Mouse (Mus musculus) CH12.LX (cell line): Measurements from ENCODE around the gene Fam198b. TPM values are rescaled to one million over a fixed set of nuclear protein-coding genes. Genes with fewer than 3 reads are reported as not detected.

Experiments
- DNase-seq: peaks from one replicate; pipeline ENCODE4 v3.0.0-alpha.2; 2013; ENCODE audit errors: extremely low read depth
- H3K27ac ChIP-seq: 2 replicates; pipeline ENCODE4 v1.5.1; 2012; ENCODE audit warnings: low read depth, mild to moderate bottlenecking, control low read depth, moderate library complexity; ENCODE audit not compliant: insufficient read depth
- H3K27me3 ChIP-seq: replicated peaks from 2 replicates; pipeline ENCODE3; 2012; ENCODE audit warnings: inconsistent platforms
- H3K36me3 ChIP-seq, 2 experiments: replicated peaks in 1 of 2; 2 replicates each; pipeline versions ENCODE3 to v1.6.1; 2012; ENCODE audit warnings: inconsistent platforms in 1 of 2, low read length in 1 of 2, mild to moderate bottlenecking in 1 of 2, mixed read lengths in 1 of 2, moderate library complexity in 1 of 2; ENCODE audit not compliant: control insufficient read depth in 1 of 2, insufficient read depth in 1 of 2
- H3K4me1 ChIP-seq, 2 experiments: 2 replicates each; pipeline ENCODE4 v1.6.1; 2012; ENCODE audit warnings: inconsistent platforms in 1 of 2, moderate library complexity in 1 of 2; ENCODE audit not compliant: insufficient read depth in 2 of 2, control insufficient read depth in 1 of 2
- H3K4me2 ChIP-seq: 2 replicates; pipeline ENCODE4 v1.6.1; 2012; ENCODE audit warnings: low read depth, mild to moderate bottlenecking, control low read depth; ENCODE audit not compliant: poor library complexity, insufficient read depth, severe bottlenecking
- H3K4me3 ChIP-seq, 3 experiments: fragments of 150-350 bp in 1 of 3; sonication (generic) in 1 of 3; replicated peaks in 1 of 3; 2 replicates each; pipeline versions ENCODE3 to v1.5.1; 2011 to 2012; ENCODE audit warnings: low read depth in 2 of 3, low read length in 2 of 3, mild to moderate bottlenecking in 2 of 3, moderate library complexity in 2 of 3, control low read depth in 1 of 3, improper control_type of control experiment in 1 of 3, inconsistent platforms in 1 of 3, mixed read lengths in 1 of 3; ENCODE audit not compliant: poor library complexity in 1 of 3
- H3K79me2 ChIP-seq: replicated peaks from 2 replicates; pipeline ENCODE4 v1.6.1; 2012; ENCODE audit warnings: mild to moderate bottlenecking, moderate library complexity; ENCODE audit not compliant: control insufficient read depth, poor library complexity, insufficient read depth, severe bottlenecking; ENCODE audit errors: extremely low read depth
- H3K9ac ChIP-seq: 2 replicates; pipeline ENCODE4 v1.6.1; 2012; ENCODE audit warnings: low read depth, mild to moderate bottlenecking, control low read depth, moderate library complexity; ENCODE audit not compliant: insufficient read depth
- H3K9me3 ChIP-seq: replicated peaks from 2 replicates; pipeline ENCODE3; 2012; ENCODE audit warnings: low read length, inconsistent platforms, mixed read lengths
- CHD1 ChIP-seq: IDR thresholded peaks from 2 replicates; pipeline ENCODE4 v1.6.1; 2012; ENCODE audit warnings: low read depth, low read length, improper control_type of control experiment, inconsistent platforms
- CHD2 ChIP-seq: IDR thresholded peaks from 2 replicates; pipeline ENCODE4 v1.6.1; 2011; ENCODE audit warnings: low read length, improper control_type of control experiment
- CTCF ChIP-seq, 2 experiments: IDR thresholded peaks in 1 of 2; conservative IDR thresholded peaks in 1 of 2; 2 replicates each; pipeline ENCODE4 v1.5.1; 2011 to 2012; ENCODE audit warnings: low read depth in 2 of 2, low read length in 2 of 2, improper control_type of control experiment in 1 of 2, inconsistent platforms in 1 of 2, mild to moderate bottlenecking in 1 of 2, moderate library complexity in 1 of 2
- E2F4 ChIP-seq: IDR thresholded peaks from 2 replicates; pipeline ENCODE4 v1.6.1; 2011; ENCODE audit warnings: low read depth, low read length, improper control_type of control experiment; ENCODE audit not compliant: insufficient replicate concordance
- ELF1 ChIP-seq: IDR thresholded peaks from 2 replicates; pipeline ENCODE4 v1.6.1; 2014; ENCODE audit warnings: low read depth, mild to moderate bottlenecking, inconsistent platforms, low read length, improper control_type of control experiment
- EP300 ChIP-seq: IDR thresholded peaks from 2 replicates; pipeline ENCODE4 v1.6.1; 2011; ENCODE audit warnings: low read length, improper control_type of control experiment
- ETS1 ChIP-seq: conservative IDR thresholded peaks from 2 replicates; pipeline ENCODE4 v1.6.1; 2012; ENCODE audit warnings: low read depth, mild to moderate bottlenecking, inconsistent platforms, low read length, improper control_type of control experiment, moderate library complexity
- GABPA ChIP-seq: IDR thresholded peaks from 2 replicates; pipeline ENCODE4 v1.6.1; 2012; ENCODE audit warnings: low read depth, low read length, improper control_type of control experiment, inconsistent platforms; ENCODE audit not compliant: insufficient replicate concordance
- HCFC1 ChIP-seq: IDR thresholded peaks from 2 replicates; pipeline ENCODE4 v1.6.1; 2012; ENCODE audit warnings: low read depth, mild to moderate bottlenecking, inconsistent platforms, low read length, improper control_type of control experiment
- JUN ChIP-seq: IDR thresholded peaks from 2 replicates; pipeline ENCODE4 v1.6.1; 2011; ENCODE audit warnings: low read depth, mild to moderate bottlenecking, low read length, improper control_type of control experiment, moderate library complexity; ENCODE audit not compliant: insufficient read depth
- KAT2A ChIP-seq: IDR thresholded peaks from 2 replicates; pipeline ENCODE4 v1.6.1; 2012; ENCODE audit warnings: low read length, improper control_type of control experiment, inconsistent platforms; ENCODE audit not compliant: insufficient replicate concordance
- MAFK ChIP-seq: IDR thresholded peaks from 2 replicates; pipeline ENCODE4 v1.6.1; 2011; ENCODE audit warnings: low read length, improper control_type of control experiment; ENCODE audit not compliant: insufficient replicate concordance
- MXI1 ChIP-seq: IDR thresholded peaks from 2 replicates; pipeline ENCODE4 v1.6.1; 2011; ENCODE audit warnings: mild to moderate bottlenecking, low read depth, low read length, improper control_type of control experiment
- MYC ChIP-seq: IDR thresholded peaks from 2 replicates; pipeline ENCODE4 v1.6.1; 2011; ENCODE audit warnings: low read depth, mild to moderate bottlenecking, improper control_type of control experiment, low read length
- NELFE ChIP-seq: IDR thresholded peaks from 2 replicates; pipeline ENCODE4 v1.6.1; 2011; ENCODE audit warnings: low read depth, low read length, improper control_type of control experiment
- PAX5 ChIP-seq: IDR thresholded peaks from 2 replicates; pipeline ENCODE4 v1.6.1; 2012; ENCODE audit warnings: low read length, inconsistent platforms, mixed read lengths
- POLR2A ChIP-seq: IDR thresholded peaks from 2 replicates; pipeline ENCODE4 v1.6.1; 2011; ENCODE audit warnings: low read depth, mild to moderate bottlenecking, improper control_type of control experiment, low read length
- POLR2AphosphoS2 ChIP-seq: IDR thresholded peaks from 2 replicates; pipeline ENCODE4 v1.6.1; 2011; ENCODE audit warnings: low read depth, low read length, improper control_type of control experiment
- RCOR1 ChIP-seq: conservative IDR thresholded peaks from 2 replicates; pipeline ENCODE4 v1.6.1; 2012; ENCODE audit warnings: low read depth, mild to moderate bottlenecking, inconsistent platforms, low read length, improper control_type of control experiment
- SIN3A ChIP-seq: IDR thresholded peaks from 2 replicates; pipeline ENCODE4 v1.6.1; 2012; ENCODE audit warnings: low read length, improper control_type of control experiment, inconsistent platforms
- SMC3 ChIP-seq: IDR thresholded peaks from 2 replicates; pipeline ENCODE4 v1.6.1; 2011; ENCODE audit warnings: low read depth, low read length, improper control_type of control experiment
- TBP ChIP-seq: conservative IDR thresholded peaks from 2 replicates; pipeline ENCODE4 v1.6.1; 2011; ENCODE audit warnings: low read depth, low read length, improper control_type of control experiment
- TCF12 ChIP-seq: IDR thresholded peaks from 2 replicates; pipeline ENCODE4 v1.6.1; 2014; ENCODE audit warnings: low read depth, mild to moderate bottlenecking, inconsistent platforms, low read length, improper control_type of control experiment
- USF1 ChIP-seq: IDR thresholded peaks from 2 replicates; pipeline ENCODE4 v1.6.1; 2014; ENCODE audit warnings: low read depth, mild to moderate bottlenecking, inconsistent platforms, low read length, improper control_type of control experiment
- USF2 ChIP-seq: conservative IDR thresholded peaks from 2 replicates; pipeline ENCODE4 v1.6.1; 2011; ENCODE audit warnings: low read depth, low read length, improper control_type of control experiment
- ZKSCAN1 ChIP-seq: IDR thresholded peaks from 2 replicates; pipeline ENCODE4 v1.6.1; 2012; ENCODE audit warnings: low read depth, inconsistent platforms, low read length, improper control_type of control experiment, borderline replicate concordance
- ZMIZ1 ChIP-seq: IDR thresholded peaks from 2 replicates; pipeline ENCODE4 v1.6.1; 2012; ENCODE audit warnings: low read depth, mild to moderate bottlenecking, inconsistent platforms, low read length, improper control_type of control experiment
- ZNF384 ChIP-seq: IDR thresholded peaks from 2 replicates; pipeline ENCODE4 v1.6.1; 2012; ENCODE audit warnings: low read depth, low read length, improper control_type of control experiment, inconsistent platforms
- dilution Hi-C: fragments of 300-500 bp; cut with MboI; formaldehyde crosslinking; loops from 2 replicates; pipeline ENCODE4 v1.14.3; 2020; ENCODE audit warnings: low sequenced_read_pairs; ENCODE audit not compliant: extremely low pct_unique_long_range_greater_than_20kb, extremely low pct_ligation_motif_present
- in situ Hi-C: fragments of 300-500 bp; cut with MboI; formaldehyde crosslinking; loops from 3 replicates; pipeline ENCODE4 v1.14.3; 2019; ENCODE audit warnings: low sequenced_read_pairs, low pct_ligation_motif_present, low pct_unique_long_range_greater_than_20kb, mixed read lengths
- polyA plus RNA-seq: library from polyadenylated mRNA; unstranded; fragments of >175 nt; gene quantifications from 2 replicates; pipeline ENCODE4 v1.2.1, GENCODE M21; 2012; ENCODE audit warnings: low read depth; ENCODE audit not compliant: insufficient read length
- total RNA-seq, 2 experiments: library from RNA; depleted of rRNA; stranded (reverse); fragments of 300-350 nt in 1 of 2; fragments of >200 nt in 1 of 2; gene quantifications; 2 replicates each; pipeline ENCODE4 v1.2.3; 2012 to 2014

The Fam198b gene
- total and polyA plus RNA-seq, 3 experiments, result 1.2 to 8.5 (median 4.0) TPM

- in situ Hi-C loops (no loop called here), dilution Hi-C loops (no loop called here)
- no peak overlapping the region for H3K27ac ChIP-seq
- no peak overlapping the region for H3K4me3 ChIP-seq
- no peaks in the 10 kb centered on the region for H3K79me2 ChIP-seq
- peaks cover 0 to 4% of the 10 kb centered on the region in 2 experiments; a peak in 1 of 4 replicates for H3K4me1 ChIP-seq
- no peaks in the 10 kb centered on the region for H3K36me3 ChIP-seq
- H3K4me2 ChIP-seq, result no peak overlapping the region
- H3K27me3 ChIP-seq, result no peaks in the 10 kb centered on the region
- H3K9ac ChIP-seq, result no peak overlapping the region
- DNase-seq, result no peak
- no peaks in the 10 kb centered on the region for H3K9me3 ChIP-seq
- no peak for TF ChIP-seq EP300
- TF ChIP-seq ZKSCAN1, result no peak
- TF ChIP-seq RCOR1, result no peak
- TF ChIP-seq POLR2A, result no peak
- no peak for TF ChIP-seq E2F4
- TF ChIP-seq MXI1, result no peak
- TF ChIP-seq MYC, result no peak
- no peak for TF ChIP-seq CHD1
- no peak for TF ChIP-seq USF2
- TF ChIP-seq ZNF384, result no peak
- TF ChIP-seq USF1, result no peak
- no peak for TF ChIP-seq PAX5
- no peak for TF ChIP-seq NELFE
These were observed 99.7 kb downstream of the Fam198b start for GRCm38 (mm10) chr3:79983961-79984419.

GRCm38 (mm10) chr3:79984542-79984941, 100.2 kb downstream of the Fam198b start:
- Histone ChIP-seq H3K4me2 (no peak overlapping the region), H3K4me1 (peaks cover 0 to 4% of the 10 kb centered on the region in 2 experiments; a peak in 1 of 4 replicates), H3K27ac (no peak overlapping the region), H3K79me2 (no peaks in the 10 kb centered on the region), H3K36me3 (no peaks in the 10 kb centered on the region), H3K9ac (no peak overlapping the region), H3K27me3 (no peaks in the 10 kb centered on the region), H3K9me3 (no peaks in the 10 kb centered on the region), H3K4me3 (no peak overlapping the region)
- DNase-seq, result peak; percentile 29
- TF ChIP-seq HCFC1 (no peak), GABPA (no peak), TBP (no peak), CHD2 (no peak), SIN3A (no peak), JUN (no peak), POLR2AphosphoS2 (no peak), ETS1 (no peak), POLR2A (no peak), CTCF (conservative IDR thresholded peaks at IDR 0.05 in 1 of 2, IDR thresholded peaks at IDR 0.05 in 1 of 2; ENCODE audit: low read depth in 2 of 2, low read length in 2 of 2) (no peak), SMC3 (no peak), MYC (no peak), TCF12 (no peak), MAFK (no peak), KAT2A (no peak), ZMIZ1 (no peak), PAX5 (no peak), ELF1 (no peak), USF1 (no peak), NELFE (no peak)
- in situ Hi-C loops (no loop called here), dilution Hi-C loops (no loop called here)
